Mouse (Mus musculus): ENCODE measurements around the gene P4hb. TPM values are rescaled to one million over a fixed set of nuclear protein-coding genes. Genes with fewer than 3 reads are reported as not detected.
A peak's percentile ranks its signal among the peaks of the same experiment; 100 is the strongest.

P4hb gene
- 519 TPM for polyA plus RNA-seq (2012; fragmentation: generic; extraction: Trizol)
- long read RNA-seq, experiment 1, transcript P4hb-201 (11 exons, 2,861 nt): major isoform, 1,018 of 1,163 reads
- long read RNA-seq, experiment 1, partial matches to known transcripts: 48 of 1,163 reads
- long read RNA-seq, experiment 1, other reads (novel, unspliced or antisense): 97 of 1,163 reads
- long read RNA-seq, experiment 2, transcript P4hb-201 (11 exons, 2,861 nt): major isoform, 9,082 of 9,216 reads
- long read RNA-seq, experiment 2, partial matches to known transcripts: 39 of 9,216 reads
- long read RNA-seq, experiment 2, other reads (novel, unspliced or antisense): 95 of 9,216 reads

DNA sequence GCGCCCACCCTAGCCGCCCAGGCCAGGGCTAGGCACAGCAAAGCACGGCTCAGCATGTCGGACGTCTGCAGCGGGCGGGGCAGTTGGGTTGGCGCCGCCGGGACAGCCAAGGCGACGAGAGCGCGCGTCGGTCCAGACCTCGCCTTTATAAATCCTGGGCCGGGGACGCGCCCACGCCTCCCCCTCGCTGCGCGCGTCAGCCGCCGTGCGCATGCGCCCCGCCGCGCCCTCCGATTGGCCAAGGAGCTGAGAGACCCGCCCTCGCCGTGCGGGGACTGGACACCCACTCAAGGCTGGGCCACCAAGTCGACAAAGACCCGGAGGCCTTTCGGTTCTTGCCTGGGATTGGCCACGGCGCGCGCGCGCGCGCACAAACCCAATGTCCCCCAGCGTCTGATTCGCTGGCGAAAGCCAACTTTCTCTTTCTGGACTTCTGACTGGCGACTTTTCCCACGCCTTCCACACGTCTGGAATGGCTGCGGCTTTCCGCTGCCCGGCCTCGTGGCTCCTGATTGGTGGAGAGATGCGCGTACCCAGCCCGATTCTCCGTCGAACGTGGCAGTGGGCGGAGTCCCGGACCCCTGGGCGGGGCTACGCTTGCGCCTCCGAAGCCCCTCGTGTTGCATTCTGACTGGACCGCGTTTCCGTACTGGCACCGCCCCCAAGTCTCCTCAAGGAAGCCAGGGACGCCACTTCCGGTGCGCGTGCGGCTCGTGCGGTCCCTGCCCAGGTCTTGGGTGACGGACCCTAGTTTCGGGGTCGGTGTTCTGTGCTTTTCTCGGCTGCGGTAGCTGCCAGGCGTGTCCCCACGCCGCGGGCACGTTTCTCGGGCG is at the start of gene P4hb:
P4hb (minus strand) TSS at position 502 of the 833 bp plus-strand sequence.
- TF ChIP-seq MYOG (IDR thresholded peaks at IDR 0.05; ENCODE audit: control insufficient read depth, extremely low read depth, insufficient read length) (no peak), MAX (IDR thresholded peaks at IDR 0.05) (peak; percentile 92), USF1 (IDR thresholded peaks at IDR 0.05; ENCODE audit: low read depth) (no peak)
- Histone ChIP-seq H3K27me3 (ENCODE audit: control insufficient read depth, insufficient read depth, insufficient read length) (no peaks in the 10 kb centered on the region), H3K79me3 (ENCODE audit: low read depth) (peaks cover 37% of the 10 kb centered on the region), H3K4me3 (ENCODE audit: insufficient read depth, poor library complexity, severe bottlenecking) (peak within 1 kb of the TSS; percentile 91), H3K36me3 (ENCODE audit: control insufficient read depth, insufficient read depth) (peaks cover 49% of the 10 kb centered on the region), H3ac (ENCODE audit: control insufficient read depth, insufficient read length, low read depth) (peak within 1 kb of the TSS; percentile 94), H3K79me2 (ENCODE audit: control insufficient read depth, insufficient read depth) (peaks cover 63% of the 10 kb centered on the region)

DNA sequence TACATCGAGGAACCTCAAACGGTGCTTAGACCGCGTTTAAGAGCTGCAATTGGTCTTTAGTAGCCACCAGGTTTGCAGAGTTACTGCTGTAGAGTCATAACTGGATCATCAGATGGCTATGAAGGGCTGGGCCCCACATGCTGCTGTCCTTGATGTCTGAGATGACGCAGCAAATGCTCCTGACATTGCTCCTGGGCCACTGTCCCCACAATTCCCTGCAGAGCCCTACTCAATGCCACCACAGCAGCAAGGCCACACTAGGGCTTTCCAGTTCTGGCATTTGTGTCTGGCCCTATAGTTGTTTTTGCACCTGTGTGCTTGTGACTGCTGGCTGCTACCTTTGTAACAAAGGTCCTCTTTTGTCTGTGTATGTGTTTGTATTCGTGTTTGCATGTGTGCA is 49.8 kb upstream of the P4hb start:
- Histone ChIP-seq H3K79me3 (ENCODE audit: low read depth) (peaks cover 35% of the 10 kb centered on the region), H3K79me2 (ENCODE audit: control insufficient read depth, insufficient read depth) (peaks cover 61% of the 10 kb centered on the region), H3K27me3 (ENCODE audit: control insufficient read depth, insufficient read depth, insufficient read length) (no peaks in the 10 kb centered on the region), H3K36me3 (ENCODE audit: control insufficient read depth, insufficient read depth) (peaks cover 73% of the 10 kb centered on the region), H3K4me3 (ENCODE audit: insufficient read depth, poor library complexity, severe bottlenecking) (no peak overlapping the region), H3ac (ENCODE audit: control insufficient read depth, insufficient read length, low read depth) (no peak overlapping the region)
- TF ChIP-seq CEBPB (IDR thresholded peaks at IDR 0.05; ENCODE audit: low read depth): no peak

DNA sequence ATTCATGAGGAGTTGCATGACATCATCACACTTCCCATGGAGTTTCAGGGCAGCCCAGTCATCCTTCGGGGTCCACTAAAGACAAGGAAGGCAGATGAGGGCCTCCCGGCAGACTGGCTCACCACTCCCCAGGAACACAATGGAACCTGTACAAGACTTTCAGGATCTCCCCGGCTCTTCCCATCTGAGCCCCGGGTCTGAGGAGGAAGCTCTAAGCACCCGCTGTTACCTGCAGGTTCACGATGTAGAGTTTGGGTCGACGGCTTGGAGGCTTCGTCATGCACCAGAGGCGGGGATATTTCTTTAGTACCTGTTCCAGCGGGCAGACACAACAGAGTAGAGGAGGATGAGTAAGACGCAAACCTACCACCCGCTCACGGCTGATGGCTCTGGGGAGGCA is 47.1 kb upstream of the P4hb start:
- Histone ChIP-seq H3K27me3 (ENCODE audit: control insufficient read depth, insufficient read depth, insufficient read length) (no peaks in the 10 kb centered on the region), H3K79me2 (ENCODE audit: control insufficient read depth, insufficient read depth) (peaks cover 60% of the 10 kb centered on the region), H3ac (ENCODE audit: control insufficient read depth, insufficient read length, low read depth) (no peak overlapping the region), H3K36me3 (ENCODE audit: control insufficient read depth, insufficient read depth) (peaks cover 59% of the 10 kb centered on the region), H3K79me3 (ENCODE audit: low read depth) (peaks cover 29% of the 10 kb centered on the region), H3K4me3 (ENCODE audit: insufficient read depth, poor library complexity, severe bottlenecking) (no peak overlapping the region)
- TF ChIP-seq MAX (IDR thresholded peaks at IDR 0.05) (no peak), MYOG (IDR thresholded peaks at IDR 0.05; ENCODE audit: control insufficient read depth, extremely low read depth, insufficient read length) (no peak), USF1 (IDR thresholded peaks at IDR 0.05; ENCODE audit: low read depth) (no peak), FOSL1 (IDR thresholded peaks at IDR 0.05; ENCODE audit: insufficient read depth, low read length, poor library complexity, severe bottlenecking) (no peak), MYOD1 (IDR thresholded peaks at IDR 0.05; ENCODE audit: control insufficient read depth, insufficient read length, low read depth) (no peak), CEBPB (IDR thresholded peaks at IDR 0.05; ENCODE audit: low read depth) (no peak), CTCF (IDR thresholded peaks at IDR 0.05; ENCODE audit: control insufficient read depth, insufficient read depth, insufficient read length) (no peak)

DNA sequence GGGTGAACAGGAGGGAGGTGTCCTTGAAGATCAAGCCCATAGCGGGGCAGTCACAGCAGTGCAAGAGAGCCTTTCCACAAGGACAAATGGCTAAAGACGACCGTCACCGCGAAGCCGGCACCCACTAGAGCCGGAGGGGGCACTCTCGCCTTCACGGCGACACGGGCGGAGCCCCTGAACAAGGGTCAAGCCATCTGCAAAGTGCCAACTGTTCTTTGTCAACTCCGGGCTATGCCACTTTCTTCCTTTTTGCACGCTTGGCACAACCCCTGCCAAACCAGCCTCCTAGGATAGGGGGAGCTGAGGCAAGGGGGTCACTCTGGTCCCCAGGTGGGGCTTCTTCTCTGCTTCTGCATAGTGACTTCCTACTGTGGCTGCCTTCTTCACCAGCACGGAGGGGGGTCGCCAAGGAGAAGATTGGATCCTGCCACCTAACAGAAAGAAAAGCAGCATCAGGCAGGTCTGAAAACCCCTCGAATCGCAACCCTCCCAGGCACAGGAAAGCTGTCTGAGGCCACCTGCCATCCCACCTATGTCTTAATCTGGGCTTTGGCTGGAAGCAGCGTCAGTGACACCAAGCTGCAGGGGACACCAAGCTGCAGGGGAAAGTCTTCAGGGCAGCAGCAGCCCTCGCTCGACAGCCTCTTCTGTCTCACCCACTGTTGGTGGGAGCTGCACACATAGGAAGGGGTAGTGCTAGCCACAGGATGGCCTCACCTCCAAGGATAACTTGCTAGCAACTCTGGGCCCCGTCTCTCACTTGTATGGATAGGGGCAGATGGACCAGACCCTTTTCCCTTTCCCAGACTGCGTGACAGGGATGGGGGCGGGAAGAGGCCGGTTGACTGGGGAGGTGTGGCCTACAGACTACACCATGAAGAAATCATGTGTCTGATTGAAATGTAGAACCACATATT is 45.8 kb upstream of the P4hb start:
- H3K79me2 ChIP-seq (ENCODE audit: control insufficient read depth, insufficient read depth): peaks cover 50% of the 10 kb centered on the region
- H3K4me3 ChIP-seq (ENCODE audit: insufficient read depth, poor library complexity, severe bottlenecking): no peak overlapping the region
- H3ac ChIP-seq (ENCODE audit: control insufficient read depth, insufficient read length, low read depth): no peak overlapping the region
- H3K79me3 ChIP-seq (ENCODE audit: low read depth): peaks cover 26% of the 10 kb centered on the region
- no peaks in the 10 kb centered on the region for H3K27me3 ChIP-seq (ENCODE audit: control insufficient read depth, insufficient read depth, insufficient read length)
- H3K36me3 ChIP-seq (ENCODE audit: control insufficient read depth, insufficient read depth): peaks cover 68% of the 10 kb centered on the region
- TF ChIP-seq MYOD1 (IDR thresholded peaks at IDR 0.05; ENCODE audit: control insufficient read depth, insufficient read length, low read depth) (no peak), FOSL1 (IDR thresholded peaks at IDR 0.05; ENCODE audit: insufficient read depth, low read length, poor library complexity, severe bottlenecking) (no peak), CEBPB (IDR thresholded peaks at IDR 0.05; ENCODE audit: low read depth) (no peak), USF1 (IDR thresholded peaks at IDR 0.05; ENCODE audit: low read depth) (no peak), CTCF (IDR thresholded peaks at IDR 0.05; ENCODE audit: control insufficient read depth, insufficient read depth, insufficient read length) (no peak), MAX (IDR thresholded peaks at IDR 0.05) (no peak), MYOG (IDR thresholded peaks at IDR 0.05; ENCODE audit: control insufficient read depth, extremely low read depth, insufficient read length) (no peak)

DNA sequence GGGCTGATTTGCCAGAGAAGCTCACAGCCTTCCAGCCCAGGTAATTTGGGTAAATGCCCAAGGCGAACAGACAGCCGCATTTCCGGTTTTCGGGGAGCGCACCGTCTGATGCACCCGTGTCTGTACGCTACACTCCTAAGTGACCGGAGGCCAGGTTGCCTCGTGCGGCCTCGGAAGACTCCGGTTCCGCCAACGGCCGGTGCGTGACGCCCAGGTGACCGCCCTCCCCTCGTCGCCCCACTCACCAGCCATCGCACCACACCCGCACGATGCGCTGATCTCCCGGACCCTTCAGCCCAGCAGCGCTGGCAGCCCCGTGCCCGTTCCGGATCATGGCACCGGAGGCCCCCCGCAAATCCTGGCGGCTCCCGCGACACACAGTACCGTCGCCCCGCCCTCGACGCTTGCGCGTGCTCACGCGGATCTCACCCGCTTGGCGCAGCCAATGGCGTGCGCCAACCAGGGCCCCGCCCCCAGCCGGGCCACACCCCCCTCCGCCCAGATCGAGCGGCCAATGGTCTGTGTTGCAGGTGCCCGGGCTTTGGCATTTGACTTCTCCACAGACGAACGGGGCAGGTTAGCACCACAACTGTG is 44.6 kb upstream of the P4hb start, which contains the start of gene Pcyt2:
Pcyt2 (minus strand) TSS at position 418 of the 594 bp plus-strand sequence.
- no peak for TF ChIP-seq CEBPB (IDR thresholded peaks at IDR 0.05; ENCODE audit: low read depth)
- peak; percentile 33 for TF ChIP-seq MAX (IDR thresholded peaks at IDR 0.05)
- Histone ChIP-seq H3K36me3 (ENCODE audit: control insufficient read depth, insufficient read depth) (peaks cover 63% of the 10 kb centered on the region), H3ac (ENCODE audit: control insufficient read depth, insufficient read length, low read depth) (peak within 1 kb of the TSS; percentile 89)

More for the DNA sequence above, 44.6 kb upstream of the P4hb start, which contains the start of gene Pcyt2:
- H3K4me3 ChIP-seq (ENCODE audit: insufficient read depth, poor library complexity, severe bottlenecking): peak within 1 kb of the TSS; percentile 86
- H3K79me2 ChIP-seq (ENCODE audit: control insufficient read depth, insufficient read depth): peaks cover 37% of the 10 kb centered on the region
- no peaks in the 10 kb centered on the region for H3K27me3 ChIP-seq (ENCODE audit: control insufficient read depth, insufficient read depth, insufficient read length)
- peaks cover 18% of the 10 kb centered on the region for H3K79me3 ChIP-seq (ENCODE audit: low read depth)

All from C2C12 (cell line).